Mouse (Mus musculus): ENCODE measurements at regions not wholly inside any gene's neighbourhood (a gene's known extent, or its start where the extent isn't known, plus 50 kb on each side); places are given as distances from the start of the nearest gene placed in this dataset.

GRCm38 (mm10) chr4:105347911-105348310, 190.8 kb downstream of the Plpp3 start:
- TF ChIP-seq CTCF (IDR thresholded peaks at IDR 0.05; ENCODE audit: insufficient read depth, low read depth, low read length) (no peak), POLR2A (IDR thresholded peaks at IDR 0.05; ENCODE audit: insufficient read depth, low read depth, low read length) (no peak)

Data from olfactory bulb, adult 2 months (tissue).